Mouse (Mus musculus) liver, adult 2 months (tissue): ENCODE results near the gene Prickle2.

ENCODE experiments used
- CTCF ChIP-seq: fragments of 200-500 bp; IDR thresholded peaks from 2 replicates; pipeline ENCODE4 v1.5.1; 2011; ENCODE audit warnings: low read depth, low read length, control low read depth
- POLR2A ChIP-seq: fragments of 200-500 bp; IDR thresholded peaks from 2 replicates; pipeline ENCODE4 v1.6.1; 2011; ENCODE audit warnings: low read length, control low read depth; ENCODE audit not compliant: insufficient read depth; ENCODE audit errors: extremely low read depth

- no peak for TF ChIP-seq CTCF
- no peak for TF ChIP-seq POLR2A
Measured at GRCm38 (mm10) chr6:92383196-92383782, 322.7 kb downstream of the Prickle2 start.
